Mouse (Mus musculus) limb, embryonic 13.5 days (tissue): Measurements from ENCODE around the gene 4931409K22Rik. TPM values are rescaled to one million over a fixed set of nuclear protein-coding genes. Genes with fewer than 3 reads are reported as not detected.

Source experiments
- ATAC-seq: fragments of 200-750 bp; cut with Nextera tagmentation; 2 replicates; pipeline ENCODE4 v1.8.0; 2017; ENCODE audit warnings: low read depth, moderate number of reproducible peaks, moderate TSS enrichment; ENCODE audit not compliant: low FRiP score
- H3K27ac ChIP-seq: fragments of 300-500 bp; sonication (generic); 2 replicates; pipeline ENCODE4 v1.5.1; 2015; ENCODE audit warnings: inconsistent platforms, mild to moderate bottlenecking, moderate library complexity
- H3K27me3 ChIP-seq: fragments of 300-500 bp; sonication (generic); 2 replicates; pipeline ENCODE4 v1.6.1; 2015; ENCODE audit warnings: mild to moderate bottlenecking, inconsistent platforms
- H3K36me3 ChIP-seq: fragments of 300-500 bp; sonication (generic); 2 replicates; pipeline ENCODE4 v1.6.1; 2015; ENCODE audit warnings: inconsistent platforms, mild to moderate bottlenecking, moderate library complexity
- H3K4me1 ChIP-seq: fragments of 300-500 bp; sonication (generic); 2 replicates; pipeline ENCODE4 v1.6.1; 2015; ENCODE audit warnings: inconsistent platforms
- H3K4me2 ChIP-seq: fragments of 300-500 bp; sonication (generic); replicated peaks from 2 replicates; pipeline ENCODE4 v1.6.1; 2015; ENCODE audit warnings: inconsistent platforms, mild to moderate bottlenecking, moderate library complexity
- H3K4me3 ChIP-seq: fragments of 300-500 bp; sonication (generic); 2 replicates; pipeline ENCODE4 v1.5.1; 2015; ENCODE audit warnings: moderate library complexity, mild to moderate bottlenecking, inconsistent platforms
- H3K9ac ChIP-seq: fragments of 300-500 bp; sonication (generic); 2 replicates; pipeline ENCODE4 v1.6.1; 2015; ENCODE audit warnings: mild to moderate bottlenecking, inconsistent platforms
- H3K9me3 ChIP-seq: fragments of 300-500 bp; sonication (generic); 2 replicates; pipeline ENCODE4 v1.6.1; 2016; ENCODE audit warnings: inconsistent platforms
- WGBS: fragments of 180-500 bp; shearing (Covaris S2); methylation state at CpG from one replicate; pipeline ENCODE4 v1.1.7; 2015; 5-methylcytosine and 5-hydroxymethylcytosine counted together
- microRNA counts: library from miRNA; unstranded; fragments of <30 nt; microRNA quantifications from one replicate; lab custom pipeline; 2016
- microRNA-seq: library from miRNA; unstranded; fragments of <30 nt; microRNA quantifications from one replicate; pipeline ENCODE4, GENCODE M21; 2016
- polyA plus RNA-seq: library from polyadenylated mRNA; unstranded; fragments of >200 nt; fragmentation: Nextera tagmentation; extraction: Ambion mirVana; gene quantifications from 2 replicates; pipeline ENCODE4 v1.2.1, GENCODE M21; 2015

Gene 4931409K22Rik
- polyA plus RNA-seq, 1 experiment from 2014 or later = 0.17 TPM

DNA sequence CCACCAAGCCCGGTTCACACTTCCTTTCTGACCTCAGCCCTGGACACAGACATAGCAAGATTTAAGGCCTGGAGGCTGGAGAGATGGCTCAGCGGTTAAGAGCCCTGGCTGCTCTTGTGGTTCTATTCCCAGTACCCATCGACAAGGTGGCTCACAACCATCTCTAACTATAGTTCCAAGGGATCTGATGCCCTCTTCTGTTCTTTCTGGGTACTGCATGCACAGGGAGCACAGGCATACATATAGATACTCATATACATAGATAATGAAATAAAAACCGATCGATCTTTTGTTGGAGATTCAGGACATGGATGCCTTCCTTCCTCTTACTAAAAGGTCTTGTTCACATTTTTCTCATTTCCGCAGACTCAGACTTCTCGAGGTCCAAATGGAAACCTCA is 48.2 kb downstream of the 4931409K22Rik start:
- Histone ChIP-seq H3K27ac (no peak overlapping the region), H3K4me1 (peaks cover 11% of the 10 kb centered on the region), H3K9ac (no peak overlapping the region), H3K27me3 (peaks cover 52% of the 10 kb centered on the region), H3K4me3 (no peak overlapping the region), H3K4me2 (no peak overlapping the region), H3K9me3 (no peaks in the 10 kb centered on the region), H3K36me3 (no peaks in the 10 kb centered on the region)
- ATAC-seq = no peak
- WGBS = 86% methylated on average over 7 of the region's 7 CpGs

GRCm38 (mm10) chr5:24505513-24505912 is 51.1 kb downstream of the 4931409K22Rik start:
- Histone ChIP-seq H3K4me2 (no peak overlapping the region), H3K9me3 (no peaks in the 10 kb centered on the region), H3K4me1 (peaks cover 7% of the 10 kb centered on the region), H3K27me3 (peaks cover 51% of the 10 kb centered on the region), H3K9ac (no peak overlapping the region), H3K4me3 (no peak overlapping the region), H3K36me3 (peaks cover 29% of the 10 kb centered on the region), H3K27ac (no peak overlapping the region)
- WGBS = 61% methylated on average over 2 of the region's 2 CpGs
- no peak for ATAC-seq

- 67% methylated on average over 4 of the region's 4 CpGs for WGBS
- Histone ChIP-seq H3K27me3 (peaks cover 46% of the 10 kb centered on the region), H3K9me3 (no peaks in the 10 kb centered on the region), H3K36me3 (peaks cover 56% of the 10 kb centered on the region), H3K4me3 (no peak overlapping the region), H3K9ac (no peak overlapping the region), H3K4me1 (peaks cover 7% of the 10 kb centered on the region; the same call in 1 of the 2 replicates), H3K4me2 (no peak overlapping the region), H3K27ac (no peak overlapping the region)
- no peak for ATAC-seq
These were observed 53.8 kb downstream of the 4931409K22Rik start for GRCm38 (mm10) chr5:24502786-24503185.

DNA sequence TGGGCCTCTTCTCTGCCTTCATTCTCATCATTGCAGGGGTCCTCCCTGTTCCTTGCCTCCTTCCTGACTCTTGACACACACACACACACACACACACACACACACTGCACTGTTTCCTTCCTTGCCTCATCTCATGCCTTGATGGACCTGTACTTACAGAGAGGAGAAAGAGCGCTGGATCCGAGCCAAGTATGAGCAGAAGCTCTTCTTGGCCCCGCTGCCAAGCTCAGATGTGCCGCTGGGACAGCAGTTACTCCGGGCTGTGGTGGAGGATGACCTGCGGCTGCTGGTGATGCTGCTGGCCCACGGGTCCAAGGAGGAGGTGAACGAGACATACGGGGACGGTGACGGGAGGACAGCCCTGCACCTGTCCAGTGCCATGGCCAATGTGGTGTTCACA is 55.8 kb downstream of the 4931409K22Rik start:
- WGBS = 90% methylated on average over 11 of the region's 11 CpGs
- no peak overlapping the region for H3K27ac ChIP-seq
- H3K4me1 ChIP-seq = peaks cover 7% of the 10 kb centered on the region; the same call in 1 of the 2 replicates
- H3K9ac ChIP-seq = no peak overlapping the region
- peaks cover 76% of the 10 kb centered on the region for H3K36me3 ChIP-seq
- no peak overlapping the region for H3K4me2 ChIP-seq
- no peaks in the 10 kb centered on the region for H3K9me3 ChIP-seq
- H3K4me3 ChIP-seq = no peak overlapping the region
- no peak for ATAC-seq
- H3K27me3 ChIP-seq = peaks cover 37% of the 10 kb centered on the region

- Histone ChIP-seq H3K27ac (no peak overlapping the region), H3K9me3 (no peaks in the 10 kb centered on the region), H3K4me2 (no peak overlapping the region), H3K4me3 (no peak overlapping the region), H3K27me3 (peaks cover 20% of the 10 kb centered on the region), H3K9ac (no peak overlapping the region), H3K36me3 (peaks cover 92% of the 10 kb centered on the region), H3K4me1 (no peaks in the 10 kb centered on the region)
- no peak for ATAC-seq
- 82% methylated on average over 10 of the region's 10 CpGs for whole genome bisulfite sequencing
These were observed 57.5 kb downstream of the 4931409K22Rik start for GRCm38 (mm10) chr5:24499113-24499512.

DNA sequence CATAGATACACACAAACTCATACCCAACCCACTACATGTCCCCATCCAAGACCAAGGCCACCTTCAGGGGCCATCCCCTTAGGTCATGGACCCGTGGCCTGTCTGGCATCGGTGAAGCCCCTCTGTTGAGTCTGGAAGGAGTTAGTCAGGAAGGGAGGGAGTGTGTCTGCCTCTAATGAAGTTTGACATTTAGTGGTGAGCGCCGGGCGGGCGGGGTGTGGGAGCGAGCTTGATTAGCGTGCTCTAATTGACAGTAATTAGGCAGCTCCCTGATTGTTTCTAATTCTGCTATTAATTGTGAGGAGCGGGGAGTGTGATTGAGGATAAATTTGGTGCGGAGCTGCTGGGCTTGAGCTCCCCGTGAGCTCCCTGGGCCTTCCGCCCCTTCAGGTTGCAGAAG is 59.1 kb downstream of the 4931409K22Rik start:
- no peak overlapping the region for H3K4me3 ChIP-seq
- no peaks in the 10 kb centered on the region for H3K4me1 ChIP-seq
- peaks cover 99% of the 10 kb centered on the region for H3K36me3 ChIP-seq
- H3K27ac ChIP-seq = no peak overlapping the region
- 69% methylated on average over 12 of the region's 12 CpGs for WGBS
- H3K27me3 ChIP-seq = peaks cover 4% of the 10 kb centered on the region
- H3K4me2 ChIP-seq = no peak overlapping the region
- no peaks in the 10 kb centered on the region for H3K9me3 ChIP-seq
- no peak overlapping the region for H3K9ac ChIP-seq
- ATAC-seq = no peak

DNA sequence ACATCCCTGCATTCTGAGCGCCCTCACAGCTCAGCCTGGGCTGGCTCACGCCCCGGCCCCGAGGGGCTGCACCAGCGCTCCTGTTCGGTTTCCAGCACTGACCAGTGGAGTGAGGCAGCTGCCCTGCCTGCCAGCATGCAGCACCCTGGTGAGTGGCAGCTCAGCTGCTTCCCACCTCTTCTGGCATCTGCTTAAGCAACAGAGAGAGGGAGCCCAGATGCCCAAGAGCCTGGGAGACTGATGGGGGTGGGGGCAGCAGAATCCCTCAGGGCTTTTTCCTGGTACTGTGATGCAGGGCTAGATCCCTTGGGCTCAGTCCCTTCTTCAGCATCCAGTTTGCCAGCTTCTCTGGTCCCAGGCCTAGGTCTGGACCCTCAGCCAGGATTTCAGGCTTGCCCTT is 59.9 kb downstream of the 4931409K22Rik start:
- no peak for ATAC-seq
- H3K27me3 ChIP-seq = no peaks in the 10 kb centered on the region
- no peak overlapping the region for H3K4me3 ChIP-seq
- H3K9me3 ChIP-seq = no peaks in the 10 kb centered on the region
- no peak overlapping the region for H3K27ac ChIP-seq
- H3K9ac ChIP-seq = no peak overlapping the region
- no peaks in the 10 kb centered on the region for H3K4me1 ChIP-seq
- H3K4me2 ChIP-seq = no peak overlapping the region
- 60% methylated on average over 6 of the region's 6 CpGs for WGBS
- peaks cover 99% of the 10 kb centered on the region for H3K36me3 ChIP-seq

DNA sequence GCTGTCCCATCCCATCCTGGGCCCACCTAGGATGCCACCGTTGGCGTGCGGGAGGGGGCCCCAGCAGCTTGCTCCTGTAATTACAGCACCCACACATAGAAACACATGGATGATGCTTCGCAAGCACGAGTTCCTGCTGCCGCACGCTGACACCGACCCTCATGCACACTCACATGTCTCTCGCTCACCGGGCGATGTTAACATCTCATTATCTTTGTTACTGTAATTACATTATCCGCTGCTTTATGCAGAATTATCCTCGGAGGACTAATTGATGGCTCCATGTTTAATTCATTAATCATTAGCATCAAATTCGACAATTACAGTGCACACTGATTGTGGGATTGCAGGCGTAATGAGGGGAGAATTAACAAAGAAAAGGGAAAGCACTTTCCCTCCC is 61.6 kb downstream of the 4931409K22Rik start:
- Histone ChIP-seq H3K27ac (no peak overlapping the region), H3K36me3 (peaks cover 99% of the 10 kb centered on the region), H3K9ac (no peak overlapping the region), H3K4me3 (no peak overlapping the region), H3K4me2 (no peak overlapping the region), H3K4me1 (peaks cover 4% of the 10 kb centered on the region; the same call in 1 of the 2 replicates), H3K9me3 (no peaks in the 10 kb centered on the region), H3K27me3 (no peaks in the 10 kb centered on the region)
- no peak for ATAC-seq
- 90% methylated on average over 15 of the region's 15 CpGs for WGBS

MicroRNA genes within 50 kb of the gene (microRNA counts, 519-probe panel; counts per million panel counts)
- microRNA mmu-miR-671-3p (lab: Ali Mortazavi, UCI) = 984 counts per million, percentile 5 among the panel's probes with 10 or more counts
- microRNA mmu-miR-671-5p (lab: Ali Mortazavi, UCI) = not detected

Small RNAs within 50 kb of the gene (microRNA-seq; reads per million reads assigned to microRNA genes)
- 357 reads per million, percentile 67 among the genes with 10 or more reads in this experiment for gene Mir671

Other genes starting within 250 kb of the 4931409K22Rik start
- 2.7 and 3.1 TPM in 2 replicates for gene Kcnh2, start 205.2 kb downstream of the 4931409K22Rik start, polyA plus RNA-seq
- gene Nos3, start 192.0 kb downstream of the 4931409K22Rik start, polyA plus RNA-seq = 6.0 and 6.6 TPM in 2 replicates
- 0.37 and 0.78 TPM in 2 replicates for gene Atg9b, start 164.7 kb downstream of the 4931409K22Rik start, polyA plus RNA-seq
- gene Abcb8, start 163.1 kb downstream of the 4931409K22Rik start, polyA plus RNA-seq = 42.1 and 44.6 TPM in 2 replicates
- 1.7 and 2.0 TPM in 2 replicates for gene Asic3, start 143.4 kb downstream of the 4931409K22Rik start, polyA plus RNA-seq
- 53.5 and 59.5 TPM in 2 replicates for gene Cdk5, start 133.3 kb downstream of the 4931409K22Rik start, polyA plus RNA-seq
- gene Slc4a2, start 133.0 kb downstream of the 4931409K22Rik start, polyA plus RNA-seq = 39.5 and 42.0 TPM in 2 replicates
- gene Fastk, start 111.5 kb downstream of the 4931409K22Rik start, polyA plus RNA-seq = 120 TPM in 2 replicates
- 23.7 and 24.6 TPM in 2 replicates for gene Tmub1, start 109.0 kb downstream of the 4931409K22Rik start, polyA plus RNA-seq
- gene Agap3, start 104.6 kb downstream of the 4931409K22Rik start, polyA plus RNA-seq = 29.8 and 35.4 TPM in 2 replicates
- not detected in 2 replicates for gene Gbx1, start 29.6 kb downstream of the 4931409K22Rik start, polyA plus RNA-seq
- gene Asb10, start 15.8 kb downstream of the 4931409K22Rik start, polyA plus RNA-seq = 1.6 and 2.2 TPM in 2 replicates
- gene Abcf2, start 20.7 kb upstream of the 4931409K22Rik start, polyA plus RNA-seq = 120 and 128 TPM in 2 replicates
- gene Chpf2, start 29.9 kb upstream of the 4931409K22Rik start, polyA plus RNA-seq = 31.6 and 33.3 TPM in 2 replicates
- gene Smarcd3, start 67.6 kb upstream of the 4931409K22Rik start, polyA plus RNA-seq = 51.2 and 51.3 TPM in 2 replicates
- gene Nub1, start 128.7 kb upstream of the 4931409K22Rik start, polyA plus RNA-seq = 30.8 and 34.3 TPM in 2 replicates
- gene Wdr86, start 173.9 kb upstream of the 4931409K22Rik start, polyA plus RNA-seq = 38.3 and 39.6 TPM in 2 replicates
- 1.8 and 3.8 TPM in 2 replicates for gene Crygn, start 201.2 kb upstream of the 4931409K22Rik start, polyA plus RNA-seq